Mouse (Mus musculus): ENCODE data around the gene Tuba4a. TPM values are rescaled to one million over a fixed set of nuclear protein-coding genes. Genes with fewer than 3 reads are reported as not detected.
A peak's percentile ranks its signal among the peaks of the same experiment; 100 is the strongest.

Gene Tuba4a
- polyA plus RNA-seq, 1 experiment from 2014 or later = 59.9 TPM

- Histone ChIP-seq H3K27me3 (ENCODE audit: control insufficient read depth, insufficient read depth, low read length) (no peaks in the 10 kb centered on the region), H3K4me1 (ENCODE audit: control insufficient read depth, insufficient read depth, low read length) (peaks cover 6% of the 10 kb centered on the region), H3K4me2 (replicated peaks; ENCODE audit: low read depth, low read length) (no peak overlapping the region), H3K27ac (ENCODE audit: low read length) (no peak overlapping the region), H3K4me3 (ENCODE audit: low read depth, low read length) (no peak overlapping the region), H3K9me3 (ENCODE audit: control insufficient read depth, low read depth, low read length) (no peaks in the 10 kb centered on the region), H3K9ac (replicated peaks; ENCODE audit: low read depth, low read length) (no peak overlapping the region), H3K36me3 (ENCODE audit: control insufficient read depth, insufficient read depth, low read length) (no peaks in the 10 kb centered on the region)
- 74% methylated on average over 16 of the region's 16 CpGs for WGBS
- no peak for ATAC-seq (ENCODE audit: insufficient number of reproducible peaks, insufficient read depth, low FRiP score, low read depth)
Observed at GRCm38 (mm10) chr1:75253029-75253428, 33.4 kb upstream of the Tuba4a start.

DNA sequence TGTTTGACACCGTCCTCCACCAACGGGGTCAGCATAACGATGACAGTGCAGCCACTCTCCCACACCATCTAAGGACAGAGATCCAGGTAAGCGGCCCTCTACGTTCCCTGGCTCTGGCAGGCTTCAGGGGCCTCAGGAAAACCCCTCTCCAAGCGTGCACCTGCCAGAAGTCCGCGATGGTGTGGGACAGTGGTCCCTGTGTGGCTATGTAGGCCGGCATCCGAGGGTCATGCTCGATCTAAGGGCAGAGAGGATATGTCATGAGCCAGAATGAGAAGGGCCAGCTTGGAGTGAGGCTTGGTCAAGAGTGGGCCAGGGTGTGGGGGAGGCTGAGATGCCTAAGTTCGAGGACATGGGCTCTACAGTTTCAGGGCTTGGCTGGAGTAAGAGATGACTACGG, 32.6 kb upstream of the Tuba4a start:
- WGBS = 63% methylated on average over 13 of the region's 13 CpGs
- Histone ChIP-seq H3K4me3 (ENCODE audit: low read depth, low read length) (no peak overlapping the region), H3K27me3 (ENCODE audit: control insufficient read depth, insufficient read depth, low read length) (no peaks in the 10 kb centered on the region), H3K9me3 (ENCODE audit: control insufficient read depth, low read depth, low read length) (no peaks in the 10 kb centered on the region), H3K36me3 (ENCODE audit: control insufficient read depth, insufficient read depth, low read length) (no peaks in the 10 kb centered on the region), H3K27ac (ENCODE audit: low read length) (no peak overlapping the region), H3K9ac (replicated peaks; ENCODE audit: low read depth, low read length) (no peak overlapping the region), H3K4me2 (replicated peaks; ENCODE audit: low read depth, low read length) (no peak overlapping the region), H3K4me1 (ENCODE audit: control insufficient read depth, insufficient read depth, low read length) (peaks cover 10% of the 10 kb centered on the region)
- ATAC-seq (ENCODE audit: insufficient number of reproducible peaks, insufficient read depth, low FRiP score, low read depth) = no peak

GRCm38 (mm10) chr1:75251112-75251970, 31.7 kb upstream of the Tuba4a start:
- ATAC-seq (ENCODE audit: insufficient number of reproducible peaks, insufficient read depth, low FRiP score, low read depth) = peak; percentile 51
- no peak overlapping the region for H3K9ac ChIP-seq (replicated peaks; ENCODE audit: low read depth, low read length)

GRCm38 (mm10) chr1:75250498-75250897, 30.8 kb upstream of the Tuba4a start:
- Histone ChIP-seq H3K9me3 (ENCODE audit: control insufficient read depth, low read depth, low read length) (no peaks in the 10 kb centered on the region), H3K27me3 (ENCODE audit: control insufficient read depth, insufficient read depth, low read length) (no peaks in the 10 kb centered on the region)
- ATAC-seq (ENCODE audit: insufficient number of reproducible peaks, insufficient read depth, low FRiP score, low read depth) = no peak

More at GRCm38 (mm10) chr1:75251112-75251970, 31.7 kb upstream of the Tuba4a start:
- peak overlapping the region; percentile 36 for H3K4me2 ChIP-seq (replicated peaks; ENCODE audit: low read depth, low read length)
- H3K4me1 ChIP-seq (ENCODE audit: control insufficient read depth, insufficient read depth, low read length) = peaks cover 10% of the 10 kb centered on the region
- peak overlapping the region; percentile 9; the same call in 1 of the 2 replicates for H3K4me3 ChIP-seq (ENCODE audit: low read depth, low read length)
- WGBS = 4% methylated on average over 21 of the region's 22 CpGs
- H3K27me3 ChIP-seq (ENCODE audit: control insufficient read depth, insufficient read depth, low read length) = no peaks in the 10 kb centered on the region
- no peak overlapping the region for H3K27ac ChIP-seq (ENCODE audit: low read length)
- H3K36me3 ChIP-seq (ENCODE audit: control insufficient read depth, insufficient read depth, low read length) = no peaks in the 10 kb centered on the region
- no peaks in the 10 kb centered on the region for H3K9me3 ChIP-seq (ENCODE audit: control insufficient read depth, low read depth, low read length)

DNA sequence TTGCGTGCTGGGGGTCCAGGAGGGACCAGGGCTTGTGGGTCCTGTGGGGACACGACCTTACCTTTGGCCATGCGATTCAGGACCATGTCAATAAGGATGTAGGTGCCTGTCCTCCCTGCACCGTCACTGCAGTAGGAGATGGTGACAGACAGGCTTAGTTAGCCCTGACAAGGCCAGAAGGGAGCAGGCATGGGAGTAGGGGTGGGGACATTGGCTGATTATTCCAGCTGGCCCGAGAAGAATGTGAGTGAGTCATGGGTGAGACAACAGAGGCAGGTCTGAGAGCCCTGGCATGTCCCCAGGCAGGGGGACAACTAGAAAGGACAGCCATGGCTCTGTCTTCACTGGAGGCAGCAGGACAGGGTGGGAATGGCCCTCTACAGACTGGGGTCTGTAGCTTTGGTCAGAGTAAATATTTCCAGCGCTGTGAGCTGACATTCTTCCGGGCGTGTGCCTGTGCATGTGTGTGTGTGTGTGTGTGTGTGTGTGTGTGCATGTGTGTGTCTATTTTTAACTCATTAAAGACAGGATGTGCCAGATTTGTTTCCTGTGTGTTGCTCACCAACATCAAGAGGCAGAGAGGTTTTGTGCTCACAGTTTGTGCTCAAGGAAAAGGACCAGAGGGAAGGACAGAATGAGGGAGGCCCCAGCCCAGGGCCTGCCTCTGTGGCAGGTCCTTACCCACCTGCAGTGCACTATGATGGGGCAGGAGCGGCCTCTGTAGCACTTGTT, 28.5 kb upstream of the Tuba4a start:
- H3K4me2 ChIP-seq (replicated peaks; ENCODE audit: low read depth, low read length) = no peak overlapping the region
- peaks cover 7% of the 10 kb centered on the region; the same call in 1 of the 2 replicates for H3K36me3 ChIP-seq (ENCODE audit: control insufficient read depth, insufficient read depth, low read length)
- peak; percentile 56 for ATAC-seq (ENCODE audit: insufficient number of reproducible peaks, insufficient read depth, low FRiP score, low read depth)
- H3K9me3 ChIP-seq (ENCODE audit: control insufficient read depth, low read depth, low read length) = no peaks in the 10 kb centered on the region
- H3K9ac ChIP-seq (replicated peaks; ENCODE audit: low read depth, low read length) = no peak overlapping the region
- no peaks in the 10 kb centered on the region for H3K27me3 ChIP-seq (ENCODE audit: control insufficient read depth, insufficient read depth, low read length)
- H3K4me1 ChIP-seq (ENCODE audit: control insufficient read depth, insufficient read depth, low read length) = peaks cover 10% of the 10 kb centered on the region
- 41% methylated on average over 9 of the region's 9 CpGs for WGBS
- H3K4me3 ChIP-seq (ENCODE audit: low read depth, low read length) = no peak overlapping the region
- H3K27ac ChIP-seq (ENCODE audit: low read length) = peak overlapping the region; percentile 24; the same call in 1 of the 2 replicates

More at GRCm38 (mm10) chr1:75250498-75250897, 30.8 kb upstream of the Tuba4a start:
- H3K9ac ChIP-seq (replicated peaks; ENCODE audit: low read depth, low read length) = no peak overlapping the region
- no peaks in the 10 kb centered on the region; the same call in 1 of the 2 replicates for H3K36me3 ChIP-seq (ENCODE audit: control insufficient read depth, insufficient read depth, low read length)
- H3K27ac ChIP-seq (ENCODE audit: low read length) = no peak overlapping the region
- H3K4me3 ChIP-seq (ENCODE audit: low read depth, low read length) = no peak overlapping the region
- 69% methylated on average over 3 of the region's 3 CpGs for WGBS
- H3K4me2 ChIP-seq (replicated peaks; ENCODE audit: low read depth, low read length) = no peak overlapping the region
- peaks cover 10% of the 10 kb centered on the region for H3K4me1 ChIP-seq (ENCODE audit: control insufficient read depth, insufficient read depth, low read length)

DNA sequence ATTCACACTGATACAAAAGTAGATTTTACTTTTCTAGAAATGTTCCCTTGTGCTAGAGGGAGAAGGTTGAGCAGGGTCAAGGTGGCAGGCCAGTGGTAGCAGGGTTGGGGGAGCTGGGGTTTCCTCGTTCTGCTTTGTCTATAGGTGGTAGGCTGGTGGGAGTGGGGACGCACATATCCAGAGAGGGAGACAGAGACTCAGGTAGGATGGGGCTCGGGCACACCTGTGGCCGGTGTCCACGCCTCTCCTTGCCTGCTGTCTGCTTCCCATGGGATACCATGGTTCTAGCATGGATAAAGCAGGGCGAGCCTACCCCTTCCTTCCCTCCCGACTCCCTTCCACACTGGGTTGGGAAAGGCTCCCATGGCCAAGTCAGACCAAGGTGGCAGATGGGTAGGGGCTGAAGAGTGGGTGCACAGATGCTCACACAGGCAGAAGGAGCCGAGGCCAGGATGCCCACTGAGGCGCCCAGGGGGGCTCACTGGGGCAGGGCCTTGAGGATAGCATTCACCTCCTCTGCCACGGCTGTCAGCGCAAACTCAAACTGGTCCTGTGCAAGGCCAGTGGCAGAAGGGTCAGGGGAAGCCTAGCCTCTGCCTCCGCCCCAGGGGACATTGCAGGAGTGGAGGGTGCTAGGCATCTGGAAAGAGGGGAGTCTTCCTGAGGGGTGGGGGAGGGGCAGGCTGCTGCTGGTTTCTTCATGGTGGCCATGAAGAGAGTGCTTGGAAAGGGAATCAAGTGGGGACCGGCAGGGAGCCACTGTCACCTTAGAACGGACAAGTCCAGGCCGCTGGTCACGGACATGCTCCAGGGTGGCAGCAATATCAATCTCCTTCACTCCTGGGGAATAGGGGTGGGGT, 27.6 kb upstream of the Tuba4a start:
- H3K27me3 ChIP-seq (ENCODE audit: control insufficient read depth, insufficient read depth, low read length) = no peaks in the 10 kb centered on the region
- ATAC-seq (ENCODE audit: insufficient number of reproducible peaks, insufficient read depth, low FRiP score, low read depth) = no peak
- no peak overlapping the region for H3K4me3 ChIP-seq (ENCODE audit: low read depth, low read length)
- H3K9ac ChIP-seq (replicated peaks; ENCODE audit: low read depth, low read length) = no peak overlapping the region
- peaks cover 10% of the 10 kb centered on the region for H3K4me1 ChIP-seq (ENCODE audit: control insufficient read depth, insufficient read depth, low read length)
- no peak overlapping the region for H3K27ac ChIP-seq (ENCODE audit: low read length)
- 75% methylated on average over 16 of the region's 16 CpGs for WGBS
- H3K36me3 ChIP-seq (ENCODE audit: control insufficient read depth, insufficient read depth, low read length) = peaks cover 7% of the 10 kb centered on the region
- H3K9me3 ChIP-seq (ENCODE audit: control insufficient read depth, low read depth, low read length) = no peaks in the 10 kb centered on the region
- no peak overlapping the region for H3K4me2 ChIP-seq (replicated peaks; ENCODE audit: low read depth, low read length)

DNA sequence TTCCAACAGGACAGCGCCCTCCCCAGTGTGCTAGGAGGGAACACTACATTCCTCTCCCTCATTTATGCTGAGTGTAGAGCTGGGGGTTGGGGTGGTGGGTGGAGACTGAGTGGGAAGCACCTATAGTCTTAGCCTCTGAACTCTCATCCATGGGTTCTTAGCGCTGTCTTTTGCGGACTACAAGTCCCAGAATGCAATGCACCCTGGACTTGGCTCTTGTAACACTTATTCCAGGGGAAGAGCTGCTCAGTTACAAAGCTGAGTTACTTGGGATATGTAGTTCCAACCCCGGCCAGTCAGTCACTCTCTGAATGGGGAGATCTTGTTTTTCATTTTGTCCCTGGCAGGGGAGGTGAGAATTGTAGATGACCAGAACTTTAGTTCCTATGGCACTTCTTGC, 25.2 kb upstream of the Tuba4a start:
- H3K27me3 ChIP-seq (ENCODE audit: control insufficient read depth, insufficient read depth, low read length) = no peaks in the 10 kb centered on the region
- H3K9ac ChIP-seq (replicated peaks; ENCODE audit: low read depth, low read length) = no peak overlapping the region
- whole genome bisulfite sequencing = 34% methylated on average over 4 of the region's 4 CpGs
- peaks cover 20% of the 10 kb centered on the region for H3K36me3 ChIP-seq (ENCODE audit: control insufficient read depth, insufficient read depth, low read length)
- H3K4me1 ChIP-seq (ENCODE audit: control insufficient read depth, insufficient read depth, low read length) = peaks cover 10% of the 10 kb centered on the region
- no peaks in the 10 kb centered on the region for H3K9me3 ChIP-seq (ENCODE audit: control insufficient read depth, low read depth, low read length)
- 0 out of 2 replicates have a peak, but pooled peaks have one; percentile 34 for ATAC-seq (ENCODE audit: insufficient number of reproducible peaks, insufficient read depth, low FRiP score, low read depth)
- no peak overlapping the region for H3K4me2 ChIP-seq (replicated peaks; ENCODE audit: low read depth, low read length)
- no peak overlapping the region for H3K4me3 ChIP-seq (ENCODE audit: low read depth, low read length)
- no peak overlapping the region for H3K27ac ChIP-seq (ENCODE audit: low read length)

All from stomach, embryonic 14.5 days (tissue).